ENCODE assay signal across 17 mouse cellular contexts in genomic region chr8:80825136-80825535, GRCm38 (mm10). TPM values are rescaled to one million over a fixed set of nuclear protein-coding genes. Genes with fewer than 3 reads are reported as not detected.
DNase-seq lines count a peak whose midpoint lies in the region; ATAC-seq and TF ChIP-seq lines count a peak whose summit lies in the region.
"Had no signal": no experiment of that assay in that cellular context is flagged by ENCODE, and none has a peak within 500 bp of the region (broad histone marks: within the 10 kb centered on the region; RNA-seq: fewer than 3 reads in every experiment).

No protein-coding gene starts in this region.

- no peak overlapping the region for H3K4me3 ChIP-seq in gastrocnemius, adult 2 months
- no peak overlapping the region for H3K4me3 ChIP-seq in hindbrain, postnatal 0 days (ENCODE audit: low read length)
- H3K4me3 ChIP-seq in hindbrain, embryonic 13.5 days, result no peak overlapping the region
- H3K4me3 ChIP-seq in midbrain, embryonic 10.5 days, result no peak overlapping the region
- H3K4me3 ChIP-seq in midbrain, embryonic 14.5 days (replicated peaks; ENCODE audit: low read depth, low read length), result no peak overlapping the region
- H3K4me3 ChIP-seq: megakaryocyte, embryonic 14.5 days; myocyte had no signal

- H3K9me3 ChIP-seq in hindbrain, postnatal 0 days (ENCODE audit: low read length), result no peaks in the 10 kb centered on the region
- no peaks in the 10 kb centered on the region for H3K9me3 ChIP-seq in hindbrain, embryonic 13.5 days
- no peaks in the 10 kb centered on the region for H3K9me3 ChIP-seq in midbrain, embryonic 10.5 days (replicated peaks)
- H3K9me3 ChIP-seq in midbrain, embryonic 14.5 days (ENCODE audit: control insufficient read depth, low read length), result no peaks in the 10 kb centered on the region
- H3K9me3 ChIP-seq: megakaryocyte, embryonic 14.5 days had no signal

- no peaks in the 10 kb centered on the region for H3K27me3 ChIP-seq in hindbrain, postnatal 0 days (ENCODE audit: insufficient read depth, low read length)
- H3K27me3 ChIP-seq in hindbrain, embryonic 13.5 days, result no peaks in the 10 kb centered on the region
- H3K27me3 ChIP-seq in midbrain, embryonic 10.5 days (ENCODE audit: low read depth, poor library complexity, severe bottlenecking), result no peaks in the 10 kb centered on the region
- H3K27me3 ChIP-seq in midbrain, embryonic 14.5 days (ENCODE audit: control insufficient read depth, insufficient read depth, low read length), result no peaks in the 10 kb centered on the region

- peaks cover 8% of the 10 kb centered on the region for H3K4me1 ChIP-seq in hindbrain, postnatal 0 days (ENCODE audit: insufficient read depth, low read length)
- peaks cover 34% of the 10 kb centered on the region for H3K4me1 ChIP-seq in hindbrain, embryonic 13.5 days (replicated peaks)
- peaks cover 24% of the 10 kb centered on the region for H3K4me1 ChIP-seq in midbrain, embryonic 10.5 days
- H3K4me1 ChIP-seq in midbrain, embryonic 14.5 days (ENCODE audit: control insufficient read depth, insufficient read depth, low read length), result no peaks in the 10 kb centered on the region

- DNase-seq in gastrocnemius, adult 2 months, result peak; percentile 47
- DNase-seq in gastrocnemius, postnatal 36 days, result no peak
- DNase-seq in hindbrain, postnatal 0 days (ENCODE audit: low spot score), result peak; percentile 17
- DNase-seq in midbrain, embryonic 10.5 days (ENCODE audit: low spot score), result no peak
- DNase-seq in midbrain, embryonic 14.5 days, result no peak
- DNase-seq in right cerebral cortex, adult 18-20 months, result no peak
- DNase-seq: adrenal gland, postnatal 36 days; cerebellum, adult 11-12 months; cerebellum, postnatal 36 days; gastrocnemius, postnatal 10 days; kidney, postnatal 10 days; lung, adult 2 months; thymus, postnatal 14 days had no signal

- no peak for TF ChIP-seq CTCF in gastrocnemius, adult 2 months (IDR thresholded peaks at IDR 0.05)
- TF ChIP-seq CTCF in hindbrain, postnatal 0 days (IDR thresholded peaks at IDR 0.05; ENCODE audit: low read depth), result no peak

- peak overlapping the region; percentile 78; the same call in 1 of the 2 replicates for H3K27ac ChIP-seq in gastrocnemius, adult 2 months
- 0 out of 2 replicates have a peak overlapping the region, but pooled peaks have one; percentile 11 for H3K27ac ChIP-seq in hindbrain, postnatal 0 days
- H3K27ac ChIP-seq in hindbrain, embryonic 13.5 days, result no peak overlapping the region
- peak overlapping the region; percentile 13 for H3K27ac ChIP-seq in midbrain, embryonic 10.5 days (replicated peaks)
- no peak overlapping the region for H3K27ac ChIP-seq in midbrain, embryonic 14.5 days (replicated peaks; ENCODE audit: low read depth, low read length)

- H3K4me2 ChIP-seq in hindbrain, postnatal 0 days (ENCODE audit: low read depth, low read length), result no peak overlapping the region
- H3K4me2 ChIP-seq in hindbrain, embryonic 13.5 days, result no peak overlapping the region
- no peak overlapping the region for H3K4me2 ChIP-seq in midbrain, embryonic 14.5 days (ENCODE audit: low read length)

- no peak overlapping the region for H3K9ac ChIP-seq in hindbrain, postnatal 0 days (replicated peaks; ENCODE audit: low read length)
- H3K9ac ChIP-seq in hindbrain, embryonic 13.5 days, result no peak overlapping the region
- no peak overlapping the region for H3K9ac ChIP-seq in midbrain, embryonic 14.5 days (replicated peaks; ENCODE audit: low read length)

- ATAC-seq in hindbrain, postnatal 0 days, result peak; percentile 36; the same call in 1 of the 2 replicates
- ATAC-seq in hindbrain, embryonic 13.5 days (ENCODE audit: low FRiP score), result no peak
- ATAC-seq in midbrain, embryonic 14.5 days (ENCODE audit: low FRiP score, low TSS enrichment), result no peak
- ATAC-seq: inflammation-experienced regulatory T-cells, adult 6 months had no signal

- H3K36me3 ChIP-seq in hindbrain, postnatal 0 days (ENCODE audit: insufficient read depth, low read length), result no peaks in the 10 kb centered on the region
- H3K36me3 ChIP-seq in hindbrain, embryonic 13.5 days, result no peaks in the 10 kb centered on the region
- H3K36me3 ChIP-seq in midbrain, embryonic 10.5 days, result no peaks in the 10 kb centered on the region
- no peaks in the 10 kb centered on the region for H3K36me3 ChIP-seq in midbrain, embryonic 14.5 days (ENCODE audit: control insufficient read depth, insufficient read depth, low read length)

- 45% methylated on average over 4 of the region's 4 CpGs for WGBS in hindbrain, postnatal 0 days
- WGBS in hindbrain, embryonic 13.5 days, result 72% methylated on average over 4 of the region's 4 CpGs
- WGBS in midbrain, embryonic 10.5 days, result 72% methylated on average over 4 of the region's 4 CpGs
- WGBS in midbrain, embryonic 14.5 days, result 66% methylated on average over 4 of the region's 4 CpGs

- intact Hi-C loops in gastrocnemius, adult 2 months (cut with DNase I), result no loop called here
- intact Hi-C loops in gastrocnemius, postnatal 36 days (cut with DNase I), result no loop called here

RNA-seq across cellular contexts. Expression of gene Gab1, which starts 55.2 kb away (rescaled TPM):
- 10 to 100 TPM; 11.7 to 14.3 TPM for total RNA-seq in gastrocnemius, adult 2 months (2021)
- 1 to 10 TPM; 8.2 to 9.9 TPM for total RNA-seq in gastrocnemius, postnatal 36 days (2021)
- 32.1 and 32.7 TPM in 2 replicates for total RNA-seq in hindbrain, postnatal 0 days (2014; rRNA removed)
- 14.0 TPM in 2 replicates for polyA plus RNA-seq in hindbrain, postnatal 0 days (2015; fragmentation: Nextera tagmentation; extraction: Ambion mirVana)
- 9.7 and 10.4 TPM in 2 replicates for polyA plus RNA-seq in hindbrain, embryonic 13.5 days (2015; fragmentation: Nextera tagmentation; extraction: Ambion mirVana)
- polyA plus RNA-seq in midbrain, embryonic 10.5 days (2016; fragmentation: Nextera tagmentation; extraction: Ambion mirVana), result 12.9 and 13.0 TPM in 2 replicates
- 7.5 and 13.0 TPM in 2 replicates for polyA plus RNA-seq in midbrain, embryonic 14.5 days (2014; fragmentation: Nextera tagmentation; extraction: Ambion mirVana)
- polyA plus RNA-seq: inflammation-experienced regulatory T-cells, adult 6 months had no signal

Comparison
In these comparisons a context has a peak if more than half of its experiments do, and no peak if none do; other contexts are left out.
1. DNase-seq: peak in gastrocnemius, adult 2 months (single experiment) and hindbrain, postnatal 0 days (single experiment); none in gastrocnemius, postnatal 36 days (0 of 2), midbrain, embryonic 10.5 days (single experiment), midbrain, embryonic 14.5 days (single experiment) and right cerebral cortex, adult 18-20 months (single experiment).
2. H3K27ac ChIP-seq: peak in gastrocnemius, adult 2 months (single experiment), hindbrain, postnatal 0 days (single experiment) and midbrain, embryonic 10.5 days (single experiment); none in hindbrain, embryonic 13.5 days (single experiment) and midbrain, embryonic 14.5 days (single experiment).